In the genomic region with DNA sequence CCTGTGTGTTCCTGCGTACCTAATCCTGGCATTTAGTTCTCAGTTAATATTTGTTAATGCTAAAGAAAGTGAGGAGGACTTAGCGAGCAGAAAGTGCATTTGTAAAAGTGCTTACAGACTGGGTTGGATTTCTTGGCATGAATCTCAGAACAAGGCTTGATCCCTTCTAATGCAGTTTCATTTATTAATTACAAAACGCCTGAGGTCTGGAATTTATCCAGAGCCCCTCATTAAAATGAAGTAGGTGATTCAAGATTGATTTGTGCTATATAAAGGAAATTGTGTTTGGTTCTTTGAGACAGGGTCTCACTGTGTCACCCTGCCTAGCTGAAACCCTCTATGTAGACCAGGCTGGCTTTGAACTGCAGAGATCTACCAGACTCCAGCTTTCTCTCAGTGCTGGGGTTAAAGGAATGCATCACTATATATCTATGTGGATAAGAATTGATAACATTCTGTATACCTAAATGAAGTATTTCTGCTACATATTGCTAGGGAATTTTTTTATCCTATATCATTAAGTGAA, we compare ENCODE assay signal across 27 mouse cellular contexts. TPM values are rescaled to one million over a fixed set of nuclear protein-coding genes. Genes with fewer than 3 reads are reported as not detected.
"Had no signal": no experiment of that assay in that cellular context is flagged by ENCODE, and none has a peak within 500 bp of the region (broad histone marks: within the 10 kb centered on the region; RNA-seq: fewer than 3 reads in every experiment).

No protein-coding gene starts in this region.

- H3K4me3 ChIP-seq: embryonic facial prominence, embryonic 10.5 days; embryonic facial prominence, embryonic 12.5 days; embryonic facial prominence, embryonic 13.5 days; embryonic facial prominence, embryonic 15.5 days; erythroblast, embryonic 14.5 days; forebrain, embryonic 12.5 days; gastrocnemius, adult 2 months; heart, adult 2 months; heart, embryonic 10.5 days had no signal

- DNase-seq: cerebellum, adult 8-10 months; cerebellum, adult 9-10 months; cerebellum, adult 9-11 months; cerebellum, postnatal 10 days; cerebellum, postnatal 14 days; cerebellum, postnatal 25 days; cerebellum, postnatal 36 days; embryo, embryonic 11 days; forebrain, postnatal 0 days; gastrocnemius, adult 2 months; gastrocnemius, postnatal 10 days; gastrocnemius, postnatal 14 days; gastrocnemius, postnatal 25 days; gastrocnemius, postnatal 36 days; heart, adult 11 months; heart, adult 18-20 months; heart, adult 2 months had no signal

- H3K27ac ChIP-seq: embryonic facial prominence, embryonic 10.5 days; embryonic facial prominence, embryonic 12.5 days; embryonic facial prominence, embryonic 13.5 days; embryonic facial prominence, embryonic 15.5 days; forebrain, embryonic 12.5 days; gastrocnemius, adult 2 months; heart, adult 2 months; heart, embryonic 10.5 days had no signal

- H3K9me3 ChIP-seq: embryonic facial prominence, embryonic 10.5 days; embryonic facial prominence, embryonic 12.5 days; embryonic facial prominence, embryonic 13.5 days; embryonic facial prominence, embryonic 15.5 days; forebrain, embryonic 12.5 days; heart, embryonic 10.5 days had no signal

- H3K27me3 ChIP-seq: embryonic facial prominence, embryonic 12.5 days; embryonic facial prominence, embryonic 13.5 days; embryonic facial prominence, embryonic 15.5 days; forebrain, embryonic 12.5 days had no signal

- H3K36me3 ChIP-seq: embryonic facial prominence, embryonic 10.5 days; embryonic facial prominence, embryonic 12.5 days; embryonic facial prominence, embryonic 13.5 days; embryonic facial prominence, embryonic 15.5 days; forebrain, embryonic 12.5 days; heart, embryonic 10.5 days had no signal

- ATAC-seq: forebrain, embryonic 16.5 days; forebrain, postnatal 0 days had no signal

- H3K9ac ChIP-seq: embryonic facial prominence, embryonic 12.5 days; embryonic facial prominence, embryonic 13.5 days; embryonic facial prominence, embryonic 15.5 days; forebrain, embryonic 12.5 days; forebrain, postnatal 0 days had no signal

- H3K4me1 ChIP-seq: embryonic facial prominence, embryonic 10.5 days; embryonic facial prominence, embryonic 12.5 days; embryonic facial prominence, embryonic 13.5 days; embryonic facial prominence, embryonic 15.5 days; forebrain, embryonic 12.5 days; heart, embryonic 10.5 days had no signal

- H3K4me2 ChIP-seq: embryonic facial prominence, embryonic 12.5 days; embryonic facial prominence, embryonic 13.5 days; embryonic facial prominence, embryonic 15.5 days; forebrain, embryonic 12.5 days; heart, embryonic 11.5 days had no signal

RNA-seq across cellular contexts. Expression of a gene that starts 32.1 kb away (rescaled TPM):
- polyA plus RNA-seq: erythroblast, embryonic 14.5 days; gonadal fat pad, adult 2 months; heart, adult 2 months had no signal
